Mouse (Mus musculus) midbrain, embryonic 14.5 days (tissue): ENCODE results near the gene Wdr82. TPM values are rescaled to one million over a fixed set of nuclear protein-coding genes. Genes with fewer than 3 reads are reported as not detected.

Source experiments
- ATAC-seq: fragments of 200-750 bp; cut with Nextera tagmentation; 2 replicates; pipeline ENCODE4 v1.8.0; 2017; ENCODE audit warnings: moderate number of reproducible peaks, moderate library complexity; ENCODE audit not compliant: low FRiP score, low TSS enrichment
- DNase-seq: peaks from one replicate; pipeline ENCODE4 v3.0.0-alpha.2; 2015
- H3K27ac ChIP-seq: fragments of 300-500 bp; sonication (generic); replicated peaks from 2 replicates; pipeline ENCODE4 v1.5.1; 2014; ENCODE audit warnings: mild to moderate bottlenecking, low read depth, low read length, moderate library complexity
- H3K27me3 ChIP-seq: fragments of 300-500 bp; sonication (generic); 2 replicates; pipeline ENCODE4 v1.6.1; 2014; ENCODE audit warnings: low read length, control low read depth, mixed read lengths; ENCODE audit not compliant: control insufficient read depth, insufficient read depth
- H3K36me3 ChIP-seq: fragments of 300-500 bp; sonication (generic); 2 replicates; pipeline ENCODE4 v1.6.1; 2014; ENCODE audit warnings: low read length, control low read depth; ENCODE audit not compliant: control insufficient read depth, insufficient read depth
- H3K4me1 ChIP-seq: fragments of 300-500 bp; sonication (generic); 2 replicates; pipeline ENCODE4 v1.6.1; 2014; ENCODE audit warnings: mild to moderate bottlenecking, antibody characterized with exemption, low read length, control low read depth; ENCODE audit not compliant: control insufficient read depth, insufficient read depth
- H3K4me2 ChIP-seq: fragments of 300-500 bp; sonication (generic); 2 replicates; pipeline ENCODE4 v1.6.1; 2014; ENCODE audit warnings: mild to moderate bottlenecking, low read length, moderate library complexity
- H3K4me3 ChIP-seq: fragments of 300-500 bp; sonication (generic); replicated peaks from 2 replicates; pipeline ENCODE4 v1.5.1; 2014; ENCODE audit warnings: low read depth, low read length
- H3K9ac ChIP-seq: fragments of 300-500 bp; sonication (generic); replicated peaks from 2 replicates; pipeline ENCODE4 v1.6.1; 2014; ENCODE audit warnings: mild to moderate bottlenecking, low read length, moderate library complexity
- H3K9me3 ChIP-seq: fragments of 300-500 bp; sonication (generic); 2 replicates; pipeline ENCODE4 v1.6.1; 2016; ENCODE audit warnings: low read length, control low read depth, mixed read lengths; ENCODE audit not compliant: control insufficient read depth
- WGBS: fragments of 180-500 bp; shearing (Covaris S2); extraction: QIAGEN DNeasy Blood & Tissue Kit; methylation state at CpG from one replicate; pipeline ENCODE4 v1.1.7; 2014; 5-methylcytosine and 5-hydroxymethylcytosine counted together
- polyA plus RNA-seq: library from polyadenylated mRNA; unstranded; fragments of >200 nt; fragmentation: Nextera tagmentation; extraction: Ambion mirVana; gene quantifications from 2 replicates; pipeline ENCODE4 v1.2.1, GENCODE M21; 2014

Gene Wdr82
- polyA plus RNA-seq, 1 experiment from 2014 or later = 54.0 TPM

GRCm38 (mm10) chr9:106203990-106204851 is 33.5 kb downstream of the Wdr82 start:
- Histone ChIP-seq H3K9me3 (no peaks in the 10 kb centered on the region), H3K4me1 (peaks cover 21% of the 10 kb centered on the region), H3K4me3 (peak overlapping the region; percentile 70), H3K4me2 (peak overlapping the region; percentile 74), H3K36me3 (0 out of 2 replicates have a peak, but pooled peaks cover 7% of the 10 kb centered on the region), H3K9ac (peak overlapping the region; percentile 82; the same call in 1 of the 2 replicates), H3K27me3 (no peaks in the 10 kb centered on the region), H3K27ac (no peak overlapping the region)
- ATAC-seq (no peak), DNase-seq (no peak)
- WGBS = 77% methylated on average over 7 of the region's 7 CpGs

- Histone ChIP-seq H3K27me3 (no peaks in the 10 kb centered on the region), H3K4me2 (no peak overlapping the region), H3K4me1 (peaks cover 19% of the 10 kb centered on the region), H3K27ac (no peak overlapping the region), H3K9ac (no peak overlapping the region), H3K36me3 (0 out of 2 replicates have a peak, but pooled peaks cover 7% of the 10 kb centered on the region), H3K9me3 (no peaks in the 10 kb centered on the region), H3K4me3 (no peak overlapping the region)
- 83% methylated on average over 7 of the region's 7 CpGs for WGBS
- DNase-seq (no peak), ATAC-seq (no peak)
These were observed 35.1 kb downstream of the Wdr82 start for GRCm38 (mm10) chr9:106205713-106206290.

GRCm38 (mm10) chr9:106206515-106206914 is 35.8 kb downstream of the Wdr82 start:
- Histone ChIP-seq H3K4me1 (peaks cover 22% of the 10 kb centered on the region), H3K27ac (no peak overlapping the region), H3K9ac (no peak overlapping the region), H3K9me3 (no peaks in the 10 kb centered on the region), H3K4me3 (no peak overlapping the region), H3K36me3 (0 out of 2 replicates have a peak, but pooled peaks cover 7% of the 10 kb centered on the region), H3K27me3 (no peaks in the 10 kb centered on the region), H3K4me2 (no peak overlapping the region)
- 87% methylated on average over 2 of the region's 2 CpGs for WGBS
- ATAC-seq = no peak
- DNase-seq = no peak

GRCm38 (mm10) chr9:106208181-106208580 is 37.5 kb downstream of the Wdr82 start:
- no peaks in the 10 kb centered on the region for H3K27me3 ChIP-seq
- ATAC-seq (no peak), DNase-seq (no peak)
- H3K4me1 ChIP-seq = peaks cover 22% of the 10 kb centered on the region
- H3K9ac ChIP-seq = no peak overlapping the region
- H3K4me3 ChIP-seq = no peak overlapping the region
- H3K9me3 ChIP-seq = no peaks in the 10 kb centered on the region
- no peak overlapping the region for H3K4me2 ChIP-seq
- H3K36me3 ChIP-seq = peaks cover 17% of the 10 kb centered on the region
- 81% methylated on average over 5 of the region's 5 CpGs for whole genome bisulfite sequencing
- no peak overlapping the region for H3K27ac ChIP-seq

- Histone ChIP-seq H3K9me3 (no peaks in the 10 kb centered on the region), H3K36me3 (peaks cover 34% of the 10 kb centered on the region), H3K27ac (no peak overlapping the region), H3K4me3 (no peak overlapping the region), H3K4me2 (no peak overlapping the region), H3K4me1 (peaks cover 6% of the 10 kb centered on the region), H3K9ac (no peak overlapping the region), H3K27me3 (no peaks in the 10 kb centered on the region)
- 98% methylated on average over 4 of the region's 4 CpGs for WGBS
- no peak for DNase-seq
- no peak for ATAC-seq
These were observed 39.2 kb downstream of the Wdr82 start for GRCm38 (mm10) chr9:106209954-106210353.

- WGBS = 31% methylated on average over 9 of the region's 9 CpGs
- ATAC-seq = no peak
- no peak overlapping the region for H3K4me3 ChIP-seq
These were observed 40.3 kb downstream of the Wdr82 start for GRCm38 (mm10) chr9:106210853-106211609.

GRCm38 (mm10) chr9:106211680-106212593 is 41.2 kb downstream of the Wdr82 start:
- peaks cover 41% of the 10 kb centered on the region for H3K36me3 ChIP-seq
- peak; percentile 82 for ATAC-seq
- H3K4me2 ChIP-seq = peak overlapping the region; percentile 59
- WGBS = 17% methylated on average over 37 of the region's 37 CpGs
- peak overlapping the region; percentile 49; the same call in 1 of the 2 replicates for H3K9ac ChIP-seq
- peak overlapping the region; percentile 55; the same call in 1 of the 2 replicates for H3K27ac ChIP-seq
- peaks cover 6% of the 10 kb centered on the region for H3K4me1 ChIP-seq
- H3K9me3 ChIP-seq = no peaks in the 10 kb centered on the region
- DNase-seq = peak; percentile 98
- H3K27me3 ChIP-seq = no peaks in the 10 kb centered on the region
- H3K4me3 ChIP-seq = peak overlapping the region; percentile 25

More at GRCm38 (mm10) chr9:106210853-106211609, 40.3 kb downstream of the Wdr82 start:
- Histone ChIP-seq H3K27me3 (no peaks in the 10 kb centered on the region), H3K4me1 (peaks cover 6% of the 10 kb centered on the region), H3K4me2 (peak overlapping the region; percentile 59), H3K36me3 (peaks cover 41% of the 10 kb centered on the region), H3K9ac (peak overlapping the region; percentile 49; the same call in 1 of the 2 replicates), H3K27ac (peak overlapping the region; percentile 55; the same call in 1 of the 2 replicates), H3K9me3 (no peaks in the 10 kb centered on the region)
- peak; percentile 16 for DNase-seq

- no peaks in the 10 kb centered on the region for H3K27me3 ChIP-seq
- no peaks in the 10 kb centered on the region for H3K9me3 ChIP-seq
- H3K27ac ChIP-seq = no peak overlapping the region
- H3K9ac ChIP-seq = no peak overlapping the region
- WGBS = 91% methylated on average over 12 of the region's 12 CpGs
- no peak overlapping the region for H3K4me2 ChIP-seq
- peaks cover 41% of the 10 kb centered on the region for H3K36me3 ChIP-seq
- peaks cover 6% of the 10 kb centered on the region for H3K4me1 ChIP-seq
- H3K4me3 ChIP-seq = no peak overlapping the region
- DNase-seq (no peak), ATAC-seq (no peak)
These were observed 41.9 kb downstream of the Wdr82 start for GRCm38 (mm10) chr9:106212594-106212981.
